18 mouse cellular contexts compared by ENCODE assay signal in genomic region chr8:8648686-8649085, GRCm38 (mm10). TPM values are rescaled to one million over a fixed set of nuclear protein-coding genes. Genes with fewer than 3 reads are reported as not detected.
DNase-seq lines count a peak whose midpoint lies in the region; ATAC-seq and TF ChIP-seq lines count a peak whose summit lies in the region.
"Had no signal": no experiment of that assay in that cellular context is flagged by ENCODE, and none has a peak within 500 bp of the region (broad histone marks: within the 10 kb centered on the region; RNA-seq: fewer than 3 reads in every experiment).

No protein-coding gene starts in this region.

- ATAC-seq in embryonic facial prominence, embryonic 13.5 days (ENCODE audit: insufficient number of reproducible peaks, insufficient read depth, low FRiP score, low TSS enrichment, low read depth): no peak
- no peak for ATAC-seq in limb, embryonic 13.5 days (ENCODE audit: low FRiP score, low read depth)
- ATAC-seq in forebrain, postnatal 0 days: no peak
- no peak for ATAC-seq in stomach, postnatal 0 days (ENCODE audit: low FRiP score, low TSS enrichment)
- no peak for ATAC-seq in megakaryocyte progenitor cell, adult 5-6 weeks (replicated peaks; ENCODE audit: poor library complexity)

- 63% methylated on average over 7 of the region's 7 CpGs for WGBS in embryonic facial prominence, embryonic 13.5 days
- 89% methylated on average over 7 of the region's 7 CpGs for WGBS in embryonic facial prominence, embryonic 10.5 days
- 45% methylated on average over 7 of the region's 7 CpGs for WGBS in limb, embryonic 13.5 days
- WGBS in limb, embryonic 10.5 days: 73% methylated on average over 7 of the region's 7 CpGs
- WGBS in forebrain, postnatal 0 days: 41% methylated on average over 7 of the region's 7 CpGs
- WGBS in stomach, postnatal 0 days: 65% methylated on average over 7 of the region's 7 CpGs

- H3K27me3 ChIP-seq in embryonic facial prominence, embryonic 13.5 days: no peaks in the 10 kb centered on the region
- no peaks in the 10 kb centered on the region; the same call in 1 of the 2 replicates for H3K27me3 ChIP-seq in embryonic facial prominence, embryonic 10.5 days (replicated peaks; ENCODE audit: low read depth, poor library complexity, severe bottlenecking)
- H3K27me3 ChIP-seq in limb, embryonic 13.5 days: no peaks in the 10 kb centered on the region
- no peaks in the 10 kb centered on the region for H3K27me3 ChIP-seq in limb, embryonic 10.5 days (ENCODE audit: low read depth, poor library complexity, severe bottlenecking)
- no peaks in the 10 kb centered on the region for H3K27me3 ChIP-seq in forebrain, postnatal 0 days (ENCODE audit: insufficient read depth, low read length)
- H3K27me3 ChIP-seq in stomach, postnatal 0 days (ENCODE audit: control insufficient read depth, insufficient read depth, low read length): no peaks in the 10 kb centered on the region
- H3K27me3 ChIP-seq: embryonic facial prominence, embryonic 12.5 days had no signal

- no peak overlapping the region for H3K9ac ChIP-seq in embryonic facial prominence, embryonic 13.5 days
- no peak overlapping the region for H3K9ac ChIP-seq in limb, embryonic 13.5 days
- H3K9ac ChIP-seq in forebrain, postnatal 0 days: peak overlapping the region; percentile 2; the same call in 1 of the 2 replicates
- H3K9ac ChIP-seq in stomach, postnatal 0 days (ENCODE audit: low read length): no peak overlapping the region
- H3K9ac ChIP-seq: embryonic facial prominence, embryonic 12.5 days; liver, embryonic 14.5 days had no signal

- H3K9me3 ChIP-seq in embryonic facial prominence, embryonic 13.5 days: no peaks in the 10 kb centered on the region
- H3K9me3 ChIP-seq in embryonic facial prominence, embryonic 10.5 days: no peaks in the 10 kb centered on the region
- H3K9me3 ChIP-seq in limb, embryonic 13.5 days: no peaks in the 10 kb centered on the region
- no peaks in the 10 kb centered on the region for H3K9me3 ChIP-seq in limb, embryonic 10.5 days (replicated peaks)
- no peaks in the 10 kb centered on the region for H3K9me3 ChIP-seq in forebrain, postnatal 0 days (ENCODE audit: low read length)
- H3K9me3 ChIP-seq in stomach, postnatal 0 days (ENCODE audit: control insufficient read depth, low read length): no peaks in the 10 kb centered on the region
- H3K9me3 ChIP-seq: embryonic facial prominence, embryonic 12.5 days; midbrain, embryonic 10.5 days had no signal

- H3K4me2 ChIP-seq in embryonic facial prominence, embryonic 13.5 days: no peak overlapping the region
- 0 out of 2 replicates have a peak overlapping the region, but pooled peaks have one; percentile 27 for H3K4me2 ChIP-seq in limb, embryonic 13.5 days (replicated peaks)
- no peak overlapping the region for H3K4me2 ChIP-seq in forebrain, postnatal 0 days (ENCODE audit: low read depth)
- H3K4me2 ChIP-seq in stomach, postnatal 0 days (replicated peaks; ENCODE audit: low read depth): no peak overlapping the region
- H3K4me2 ChIP-seq: embryonic facial prominence, embryonic 12.5 days had no signal

- no peak overlapping the region for H3K4me3 ChIP-seq in embryonic facial prominence, embryonic 13.5 days
- H3K4me3 ChIP-seq in embryonic facial prominence, embryonic 10.5 days: no peak overlapping the region
- no peak overlapping the region for H3K4me3 ChIP-seq in limb, embryonic 13.5 days
- H3K4me3 ChIP-seq in limb, embryonic 10.5 days: no peak overlapping the region
- no peak overlapping the region for H3K4me3 ChIP-seq in forebrain, postnatal 0 days (ENCODE audit: low read depth, low read length)
- H3K4me3 ChIP-seq in stomach, postnatal 0 days (ENCODE audit: low read depth, low read length): no peak overlapping the region
- H3K4me3 ChIP-seq: embryonic facial prominence, embryonic 12.5 days; midbrain, embryonic 10.5 days had no signal

- H3K27ac ChIP-seq in embryonic facial prominence, embryonic 13.5 days: peak overlapping the region; percentile 76; the same call in 1 of the 2 replicates
- no peak overlapping the region for H3K27ac ChIP-seq in embryonic facial prominence, embryonic 10.5 days (replicated peaks)
- no peak overlapping the region for H3K27ac ChIP-seq in limb, embryonic 13.5 days
- H3K27ac ChIP-seq in limb, embryonic 10.5 days: no peak overlapping the region
- peak overlapping the region; percentile 83 for H3K27ac ChIP-seq in forebrain, postnatal 0 days (ENCODE audit: low read depth, low read length)
- peak overlapping the region; percentile 71 for H3K27ac ChIP-seq in stomach, postnatal 0 days (replicated peaks)
- H3K27ac ChIP-seq: embryonic facial prominence, embryonic 12.5 days; liver, embryonic 14.5 days; midbrain, embryonic 10.5 days had no signal

- TF ChIP-seq CTCF in forebrain, postnatal 0 days (IDR thresholded peaks at IDR 0.05; ENCODE audit: low read depth): no peak
- no peak for TF ChIP-seq CTCF in stomach, postnatal 0 days (IDR thresholded peaks at IDR 0.05; ENCODE audit: low read depth)

- no peak for DNase-seq in embryonic facial prominence, embryonic 10.5 days (ENCODE audit: low spot score)
- DNase-seq in limb, embryonic 10.5 days (ENCODE audit: low spot score): no peak
- DNase-seq in forebrain, postnatal 0 days: no peak
- DNase-seq in stomach, postnatal 0 days (ENCODE audit: low spot score): no peak
- no peak for DNase-seq in gastrocnemius, postnatal 10 days
- DNase-seq: cerebellum, adult 11 months; cerebellum, postnatal 36 days; gastrocnemius, postnatal 36 days; kidney, adult 9 months; kidney, postnatal 36 days; spleen, adult 18-20 months; thymus, postnatal 14 days had no signal

- H3K36me3 ChIP-seq in embryonic facial prominence, embryonic 13.5 days: peaks cover 5% of the 10 kb centered on the region; the same call in 1 of the 2 replicates
- peaks cover 46% of the 10 kb centered on the region for H3K36me3 ChIP-seq in embryonic facial prominence, embryonic 10.5 days (replicated peaks)
- peaks cover 14% of the 10 kb centered on the region for H3K36me3 ChIP-seq in limb, embryonic 13.5 days
- peaks cover 26% of the 10 kb centered on the region for H3K36me3 ChIP-seq in limb, embryonic 10.5 days
- 0 out of 2 replicates have a peak, but pooled peaks cover 2% of the 10 kb centered on the region for H3K36me3 ChIP-seq in forebrain, postnatal 0 days (ENCODE audit: insufficient read depth)
- H3K36me3 ChIP-seq in stomach, postnatal 0 days (ENCODE audit: control insufficient read depth, insufficient read depth, low read length): peaks cover 3% of the 10 kb centered on the region; the same call in 1 of the 2 replicates

- no peak for TF ChIP-seq EP300 in stomach, postnatal 0 days (optimal IDR thresholded peaks at IDR 0.05)

- H3K4me1 ChIP-seq in embryonic facial prominence, embryonic 13.5 days: peaks cover 85% of the 10 kb centered on the region
- H3K4me1 ChIP-seq in embryonic facial prominence, embryonic 10.5 days: peaks cover 77% of the 10 kb centered on the region
- peaks cover 84% of the 10 kb centered on the region for H3K4me1 ChIP-seq in limb, embryonic 13.5 days
- H3K4me1 ChIP-seq in limb, embryonic 10.5 days: peaks cover 55% of the 10 kb centered on the region
- H3K4me1 ChIP-seq in forebrain, postnatal 0 days (ENCODE audit: insufficient read depth): peaks cover 69% of the 10 kb centered on the region
- H3K4me1 ChIP-seq in stomach, postnatal 0 days (replicated peaks; ENCODE audit: control insufficient read depth, insufficient read depth): peaks cover 3% of the 10 kb centered on the region; the same call in 1 of the 2 replicates

RNA-seq across cellular contexts. Expression of gene Efnb2, which starts 12.4 kb away (rescaled TPM):
- polyA plus RNA-seq in embryonic facial prominence, embryonic 13.5 days (2015; fragmentation: Nextera tagmentation; extraction: Ambion mirVana): 30.9 and 37.1 TPM in 2 replicates
- polyA plus RNA-seq in embryonic facial prominence, embryonic 10.5 days (2016; fragmentation: Nextera tagmentation; extraction: Ambion mirVana): 32.2 and 33.7 TPM in 2 replicates
- 32.6 and 33.3 TPM in 2 replicates for polyA plus RNA-seq in limb, embryonic 13.5 days (2015; fragmentation: Nextera tagmentation; extraction: Ambion mirVana)
- 27.3 and 28.5 TPM in 2 replicates for polyA plus RNA-seq in limb, embryonic 10.5 days (2016; fragmentation: Nextera tagmentation; extraction: Ambion mirVana)
- total RNA-seq in forebrain, postnatal 0 days (2014; rRNA removed): 50.9 and 53.5 TPM in 2 replicates
- 29.5 and 29.6 TPM in 2 replicates for polyA plus RNA-seq in forebrain, postnatal 0 days (2015; fragmentation: Nextera tagmentation; extraction: Ambion mirVana)
- polyA plus RNA-seq in stomach, postnatal 0 days (2015; fragmentation: Nextera tagmentation; extraction: Ambion mirVana): 7.2 and 7.8 TPM in 2 replicates
- total RNA-seq in gastrocnemius, postnatal 10 days (2021): 10 to 100 TPM; 12.8 to 16.9 TPM
- 0.15 and 0.35 TPM in 2 replicates for total RNA-seq in megakaryocyte progenitor cell, adult 5-6 weeks (2015)
- 0.24 and 0.50 TPM in 2 replicates for total RNA-seq in megakaryocyte progenitor cell, adult 5-6 weeks (2017)

RNA-seq across cellular contexts. Expression of gene Arglu1, which starts 41.6 kb away (rescaled TPM):
- 184 and 194 TPM in 2 replicates for polyA plus RNA-seq in embryonic facial prominence, embryonic 13.5 days (2015; fragmentation: Nextera tagmentation; extraction: Ambion mirVana)
- 174 and 177 TPM in 2 replicates for polyA plus RNA-seq in embryonic facial prominence, embryonic 10.5 days (2016; fragmentation: Nextera tagmentation; extraction: Ambion mirVana)
- 188 and 200 TPM in 2 replicates for polyA plus RNA-seq in limb, embryonic 13.5 days (2015; fragmentation: Nextera tagmentation; extraction: Ambion mirVana)
- polyA plus RNA-seq in limb, embryonic 10.5 days (2016; fragmentation: Nextera tagmentation; extraction: Ambion mirVana): 164 and 175 TPM in 2 replicates
- 115 and 154 TPM in 2 replicates for total RNA-seq in forebrain, postnatal 0 days (2014; rRNA removed)
- polyA plus RNA-seq in forebrain, postnatal 0 days (2015; fragmentation: Nextera tagmentation; extraction: Ambion mirVana): 101 and 143 TPM in 2 replicates
- 83.2 and 84.0 TPM in 2 replicates for polyA plus RNA-seq in stomach, postnatal 0 days (2015; fragmentation: Nextera tagmentation; extraction: Ambion mirVana)
- 10 to 100 TPM; 33.5 to 46.7 TPM for total RNA-seq in gastrocnemius, postnatal 10 days (2021)
- total RNA-seq in megakaryocyte progenitor cell, adult 5-6 weeks (2015): 85.5 and 96.3 TPM in 2 replicates
- 97.6 and 140 TPM in 2 replicates for total RNA-seq in megakaryocyte progenitor cell, adult 5-6 weeks (2017)

Comparison
In these comparisons a context has a peak if more than half of its experiments do, and no peak if none do; other contexts are left out.
1. H3K27ac ChIP-seq: peak in embryonic facial prominence, embryonic 13.5 days (single experiment), forebrain, postnatal 0 days (single experiment) and stomach, postnatal 0 days (single experiment); none in embryonic facial prominence, embryonic 10.5 days (single experiment), limb, embryonic 13.5 days (single experiment) and limb, embryonic 10.5 days (single experiment).